Mouse (Mus musculus) myocyte (in vitro differentiated cells): ENCODE results near the gene Cpxm2.

Experiments
- POLR2A ChIP-seq: IDR thresholded peaks from one replicate; pipeline ENCODE4 v1.6.1; 2011; ENCODE audit warnings: low read depth, mild to moderate bottlenecking, control low read depth, moderate library complexity; ENCODE audit not compliant: insufficient read length
- USF1 ChIP-seq: IDR thresholded peaks from one replicate; pipeline ENCODE4 v1.6.1; 2011; ENCODE audit warnings: low read depth, mild to moderate bottlenecking, control low read depth, moderate library complexity

DNA sequence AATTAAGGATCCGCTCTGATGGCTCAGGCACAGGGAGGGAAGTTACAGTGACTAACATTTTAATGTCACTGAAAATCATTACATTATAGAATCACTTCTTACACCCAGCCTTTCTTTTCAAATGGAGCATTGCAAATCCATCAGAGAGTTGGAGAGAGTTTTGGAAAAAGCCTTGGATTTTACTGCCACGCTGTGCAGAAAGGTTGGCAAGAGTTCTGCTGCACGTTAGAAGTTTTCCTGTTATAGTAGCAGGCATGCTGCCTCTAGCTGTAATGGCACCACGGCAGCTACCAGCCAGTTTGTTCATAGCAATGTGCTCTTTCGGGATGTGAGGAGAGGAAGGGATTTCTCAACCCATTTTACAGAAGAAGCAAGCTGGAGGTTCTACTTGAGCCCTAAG lies 20.2 kb upstream of the Cpxm2 start:
- no peak for TF ChIP-seq USF1
- no peak for TF ChIP-seq POLR2A
